Mouse (Mus musculus) embryo, embryonic 11.5 days (tissue): ENCODE results near the gene Atp12a.

Experiments used
- DNase-seq: peaks from one replicate; pipeline ENCODE4 v3.0.0-alpha.2; 2012; ENCODE audit warnings: low read depth, low spot score

The Atp12a gene

GRCm38 (mm10) chr14:56379336-56379735, 14.5 kb downstream of the Atp12a start:
- DNase-seq, result no peak

DNA sequence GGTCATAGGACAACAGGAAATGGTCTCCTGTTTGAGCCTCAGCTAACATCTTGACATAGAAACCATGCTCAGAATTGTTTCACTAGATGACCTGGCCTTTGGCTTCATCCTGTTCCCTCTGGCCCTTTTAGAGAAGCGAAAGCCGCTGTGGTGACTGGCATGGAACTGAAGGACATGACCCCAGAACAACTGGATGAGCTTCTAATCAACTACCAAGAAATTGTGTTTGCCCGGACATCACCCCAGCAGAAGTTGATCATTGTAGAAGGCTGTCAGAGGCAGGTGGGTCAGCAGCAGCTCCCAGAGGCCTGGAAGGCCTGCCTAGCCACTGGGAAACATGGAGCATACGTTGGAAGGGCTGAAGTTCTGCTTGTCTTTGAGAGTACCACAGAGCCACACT, 17.5 kb downstream of the Atp12a start:
- no peak for DNase-seq

GRCm38 (mm10) chr14:56390247-56390646, 25.4 kb downstream of the Atp12a start:
- DNase-seq, result no peak

GRCm38 (mm10) chr14:56393704-56394312, 28.9 kb downstream of the Atp12a start:
- DNase-seq, result no peak

DNA sequence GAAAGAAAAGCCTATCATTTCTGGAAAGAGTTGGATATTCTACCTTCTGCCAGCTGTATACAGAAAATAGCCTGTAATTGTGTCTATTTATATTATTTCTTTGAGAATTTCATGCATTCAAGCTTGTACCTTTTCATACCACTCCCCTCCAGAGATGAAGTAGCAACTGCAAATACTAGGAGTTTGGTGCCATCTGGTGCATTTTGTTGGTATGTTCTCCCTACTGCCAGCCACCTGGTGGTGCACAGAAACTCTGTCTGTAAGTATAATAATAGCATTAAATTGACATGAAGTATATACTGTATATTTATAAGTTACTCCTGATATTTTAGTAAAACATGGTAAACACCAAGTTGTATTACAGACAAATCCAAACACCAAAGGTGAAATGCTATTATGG, 33.1 kb downstream of the Atp12a start:
- DNase-seq, result no peak

DNA sequence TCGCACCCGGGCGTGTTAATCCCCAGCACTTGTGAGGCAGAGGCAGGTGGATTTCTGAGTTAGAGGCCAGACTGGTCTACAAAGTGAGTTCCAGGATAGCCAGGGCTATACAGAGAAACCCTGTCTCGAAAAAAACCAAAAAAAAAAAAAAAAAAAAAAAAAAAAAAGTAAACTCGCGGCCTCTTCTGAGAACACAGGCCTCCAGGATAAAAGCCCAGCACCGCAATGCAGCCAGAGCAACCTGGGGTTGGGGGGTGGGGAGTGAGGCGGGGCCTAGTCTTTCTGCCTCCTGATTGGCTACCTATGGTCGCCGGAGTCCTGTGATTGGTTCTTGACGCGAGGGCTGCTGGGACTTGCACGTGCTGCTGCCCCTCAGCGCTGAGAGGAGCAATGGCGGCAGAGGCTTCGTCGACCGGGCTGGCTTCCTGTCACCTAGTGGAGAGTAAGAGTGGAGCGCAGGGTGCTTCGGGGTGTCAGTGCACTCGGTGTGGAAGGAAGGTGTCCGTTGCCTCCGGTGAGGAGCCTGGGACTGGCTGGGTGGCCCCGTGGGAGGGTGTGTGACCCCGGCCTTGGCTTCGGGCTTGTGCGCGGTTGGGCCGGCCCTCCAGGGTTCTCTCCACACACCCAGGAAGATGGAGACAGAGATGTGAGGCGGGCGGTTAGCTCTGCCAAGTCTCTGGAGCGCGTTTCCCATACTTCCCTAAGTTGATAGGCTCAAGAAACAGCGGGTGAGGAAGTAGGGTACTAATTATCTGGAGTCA, 37.6 kb downstream of the Atp12a start, which contains the start of gene Rnf17:
Gene Rnf17 (plus strand): TSS at position 271 of the 761 bp plus-strand sequence.
- no peak for DNase-seq

- no peak for DNase-seq
Observed at GRCm38 (mm10) chr14:56403072-56403375, 38.2 kb downstream of the Atp12a start.
